Mouse (Mus musculus): ENCODE data around the gene Krt24.

DNA sequence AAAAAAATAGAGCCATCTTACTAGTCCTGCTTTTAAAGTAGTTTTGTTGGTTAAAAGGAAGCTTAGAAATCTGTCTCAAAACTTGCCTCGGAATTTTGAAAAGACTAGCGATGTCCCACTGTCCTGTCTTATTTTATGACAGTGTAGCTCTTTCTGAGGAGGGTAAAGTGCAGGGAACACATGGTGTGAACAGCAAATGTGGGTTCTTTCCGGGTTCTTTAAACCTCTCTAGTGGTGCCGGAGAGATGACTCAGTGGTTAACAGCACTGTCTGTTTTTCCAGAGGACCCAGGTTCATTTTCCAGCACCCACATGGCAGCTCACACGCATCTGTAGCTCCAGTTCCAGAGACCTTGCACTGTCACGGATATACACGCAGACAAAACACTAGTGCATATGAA is 15.9 kb downstream of the Krt24 start:
- TF ChIP-seq CTCF (IDR thresholded peaks at IDR 0.05; ENCODE audit: borderline replicate concordance, insufficient read depth, low read length) (no peak), POLR2A (IDR thresholded peaks at IDR 0.05; ENCODE audit: low read depth, low read length) (no peak)
